Mouse (Mus musculus): ENCODE measurements around the gene Mak. TPM values are rescaled to one million over a fixed set of nuclear protein-coding genes. Genes with fewer than 3 reads are reported as not detected.

Mak gene
- 1 to 10 TPM in 1 of 2 experiments, under 1 TPM in 1; 0.71 to 1.4 TPM for total RNA-seq (2021)

GRCm38 (mm10) chr13:41079421-41079780 is at the start of gene Mak:
Mak (minus strand) TSS chr13:41079706.
- peak; percentile 51 to 59 for DNase-seq (ENCODE audit: extremely low spot score in 1 of 2, low spot score in 1 of 2)

GRCm38 (mm10) chr13:41129061-41129460 is 49.6 kb upstream of the Mak start:
- DNase-seq (ENCODE audit: extremely low spot score in 1 of 2, low spot score in 1 of 2) = no peak

GRCm38 (mm10) chr13:41128326-41128725 is 48.8 kb upstream of the Mak start:
- no peak for DNase-seq (ENCODE audit: extremely low spot score in 1 of 2, low spot score in 1 of 2)

- no peak for DNase-seq (ENCODE audit: extremely low spot score in 1 of 2, low spot score in 1 of 2)
These were observed 44.2 kb upstream of the Mak start for GRCm38 (mm10) chr13:41123666-41124225.

GRCm38 (mm10) chr13:41119152-41119945 is 39.8 kb upstream of the Mak start:
- DNase-seq (ENCODE audit: extremely low spot score in 1 of 2, low spot score in 1 of 2) = no peak

- DNase-seq (ENCODE audit: extremely low spot score in 1 of 2, low spot score in 1 of 2) = no peak
These were observed 34.4 kb upstream of the Mak start, which contains the start of gene Sycp2l for GRCm38 (mm10) chr13:41113940-41114339. Sycp2l (plus strand) TSS chr13:41114307.

GRCm38 (mm10) chr13:41110935-41111334 is 31.4 kb upstream of the Mak start, which contains the start of gene Gcm2:
Gcm2 (minus strand) TSS chr13:41111035.
- DNase-seq (ENCODE audit: extremely low spot score in 1 of 2, low spot score in 1 of 2) = no peak

- no peak for DNase-seq (ENCODE audit: extremely low spot score in 1 of 2, low spot score in 1 of 2)
These were observed 26.0 kb upstream of the Mak start for GRCm38 (mm10) chr13:41105541-41105940.

- DNase-seq (ENCODE audit: extremely low spot score in 1 of 2, low spot score in 1 of 2) = no peak
These were observed 24.5 kb upstream of the Mak start for GRCm38 (mm10) chr13:41103841-41104525.

- DNase-seq (ENCODE audit: extremely low spot score in 1 of 2, low spot score in 1 of 2) = no peak
These were observed 20.5 kb upstream of the Mak start for GRCm38 (mm10) chr13:41100031-41100430.

- no peak for DNase-seq (ENCODE audit: extremely low spot score in 1 of 2, low spot score in 1 of 2)
These were observed 18.8 kb upstream of the Mak start for GRCm38 (mm10) chr13:41098325-41098724.

- no peak for DNase-seq (ENCODE audit: extremely low spot score in 1 of 2, low spot score in 1 of 2)
These were observed 18.0 kb upstream of the Mak start for GRCm38 (mm10) chr13:41097324-41098058.

GRCm38 (mm10) chr13:41094160-41094559 is 14.7 kb upstream of the Mak start:
- DNase-seq (ENCODE audit: extremely low spot score in 1 of 2, low spot score in 1 of 2) = no peak

GRCm38 (mm10) chr13:41091271-41091670 is 11.8 kb upstream of the Mak start:
- DNase-seq (ENCODE audit: extremely low spot score in 1 of 2, low spot score in 1 of 2) = no peak

GRCm38 (mm10) chr13:41088746-41089145 is 9.2 kb upstream of the Mak start:
- no peak for DNase-seq (ENCODE audit: extremely low spot score in 1 of 2, low spot score in 1 of 2)

- no peak for DNase-seq (ENCODE audit: extremely low spot score in 1 of 2, low spot score in 1 of 2)
These were observed 5.6 kb upstream of the Mak start for GRCm38 (mm10) chr13:41085140-41085539.

- DNase-seq (ENCODE audit: extremely low spot score in 1 of 2, low spot score in 1 of 2) = no peak
These were observed 5.0 kb upstream of the Mak start for GRCm38 (mm10) chr13:41084521-41084920.

- DNase-seq (ENCODE audit: extremely low spot score in 1 of 2, low spot score in 1 of 2) = no peak
These were observed 1.2 kb upstream of the Mak start for GRCm38 (mm10) chr13:41080700-41081099.

GRCm38 (mm10) chr13:41079859-41080258 is 353 bp upstream of the Mak start:
- DNase-seq (ENCODE audit: extremely low spot score in 1 of 2, low spot score in 1 of 2) = no peak

GRCm38 (mm10) chr13:41078690-41079420 is 651 bp downstream of the Mak start:
- no peak for DNase-seq (ENCODE audit: extremely low spot score in 1 of 2, low spot score in 1 of 2)

Data from layer of hippocampus, postnatal 25 days (tissue).